Mouse (Mus musculus) liver, embryonic 11.5 days (tissue): Measurements from ENCODE around the gene Smpd3. TPM values are rescaled to one million over a fixed set of nuclear protein-coding genes. Genes with fewer than 3 reads are reported as not detected.
"Not testable (repeated sequence)": the region's sequence is repeated elsewhere in the genome, so short reads cannot be mapped to it uniquely, and the experiment has no call there.

ENCODE experiments used
- ATAC-seq: fragments of 200-750 bp; cut with Nextera tagmentation; replicated peaks from 2 replicates; pipeline ENCODE4 v1.8.0; 2017; ENCODE audit warnings: moderate number of reproducible peaks, mild to moderate bottlenecking, moderate TSS enrichment, moderate library complexity; ENCODE audit not compliant: low FRiP score
- DNase-seq: peaks from one replicate; pipeline ENCODE4 v3.0.0-alpha.2; 2017; ENCODE audit warnings: low spot score
- H3K27ac ChIP-seq: fragments of 300-500 bp; sonication (generic); 2 replicates; pipeline ENCODE4 v1.5.1; 2014; ENCODE audit warnings: mild to moderate bottlenecking, low read depth, low read length, control low read depth
- H3K27me3 ChIP-seq: fragments of 300-500 bp; sonication (generic); replicated peaks from 2 replicates; pipeline ENCODE4 v1.6.1; 2014; ENCODE audit warnings: low read length, mixed read lengths; ENCODE audit not compliant: control insufficient read depth, insufficient read depth
- H3K36me3 ChIP-seq: fragments of 300-500 bp; sonication (generic); 2 replicates; pipeline ENCODE4 v1.6.1; 2014; ENCODE audit warnings: mild to moderate bottlenecking, low read length, moderate library complexity, mixed read lengths; ENCODE audit not compliant: control insufficient read depth, insufficient read depth
- H3K4me1 ChIP-seq: fragments of 300-500 bp; sonication (generic); replicated peaks from 2 replicates; pipeline ENCODE4 v1.6.1; 2014; ENCODE audit warnings: low read length, mixed read lengths; ENCODE audit not compliant: control insufficient read depth, insufficient read depth
- H3K4me2 ChIP-seq: fragments of 300-500 bp; sonication (generic); 2 replicates; pipeline ENCODE4 v1.6.1; 2014; ENCODE audit warnings: mild to moderate bottlenecking, control low read depth, moderate library complexity
- H3K4me3 ChIP-seq: fragments of 300-500 bp; sonication (generic); 2 replicates; pipeline ENCODE4 v1.5.1; 2014; ENCODE audit warnings: low read depth, low read length, control low read depth
- H3K9ac ChIP-seq: fragments of 300-500 bp; sonication (generic); 2 replicates; pipeline ENCODE4 v1.6.1; 2014; ENCODE audit warnings: low read depth, low read length, control low read depth
- H3K9me3 ChIP-seq: fragments of 300-500 bp; sonication (generic); 2 replicates; pipeline ENCODE4 v1.6.1; 2016; ENCODE audit warnings: low read length, inconsistent platforms, mixed read lengths; ENCODE audit not compliant: control insufficient read depth
- WGBS: fragments of 180-500 bp; shearing (Covaris S2); extraction: QIAGEN DNeasy Blood & Tissue Kit; methylation state at CpG from one replicate; pipeline ENCODE4 v1.1.7; 2014; 5-methylcytosine and 5-hydroxymethylcytosine counted together
- polyA plus RNA-seq: library from polyadenylated mRNA; unstranded; fragments of >200 nt; fragmentation: Nextera tagmentation; extraction: Ambion mirVana; gene quantifications from 2 replicates; pipeline ENCODE4 v1.2.1, GENCODE M21; 2014

Smpd3 gene
- polyA plus RNA-seq, 1 experiment from 2014 or later = 1.3 TPM

- ATAC-seq (no peak), DNase-seq (no peak)
- Histone ChIP-seq H3K27ac (no peak overlapping the region), H3K4me3 (no peak overlapping the region), H3K4me1 (no peaks in the 10 kb centered on the region), H3K27me3 (no peaks in the 10 kb centered on the region), H3K9me3 (no peaks in the 10 kb centered on the region), H3K9ac (no peak overlapping the region), H3K4me2 (no peak overlapping the region), H3K36me3 (no peaks in the 10 kb centered on the region)
- 68% methylated on average over 10 of the region's 10 CpGs for WGBS
Observed at GRCm38 (mm10) chr8:106316506-106316905, 21.3 kb downstream of the Smpd3 start.

DNA sequence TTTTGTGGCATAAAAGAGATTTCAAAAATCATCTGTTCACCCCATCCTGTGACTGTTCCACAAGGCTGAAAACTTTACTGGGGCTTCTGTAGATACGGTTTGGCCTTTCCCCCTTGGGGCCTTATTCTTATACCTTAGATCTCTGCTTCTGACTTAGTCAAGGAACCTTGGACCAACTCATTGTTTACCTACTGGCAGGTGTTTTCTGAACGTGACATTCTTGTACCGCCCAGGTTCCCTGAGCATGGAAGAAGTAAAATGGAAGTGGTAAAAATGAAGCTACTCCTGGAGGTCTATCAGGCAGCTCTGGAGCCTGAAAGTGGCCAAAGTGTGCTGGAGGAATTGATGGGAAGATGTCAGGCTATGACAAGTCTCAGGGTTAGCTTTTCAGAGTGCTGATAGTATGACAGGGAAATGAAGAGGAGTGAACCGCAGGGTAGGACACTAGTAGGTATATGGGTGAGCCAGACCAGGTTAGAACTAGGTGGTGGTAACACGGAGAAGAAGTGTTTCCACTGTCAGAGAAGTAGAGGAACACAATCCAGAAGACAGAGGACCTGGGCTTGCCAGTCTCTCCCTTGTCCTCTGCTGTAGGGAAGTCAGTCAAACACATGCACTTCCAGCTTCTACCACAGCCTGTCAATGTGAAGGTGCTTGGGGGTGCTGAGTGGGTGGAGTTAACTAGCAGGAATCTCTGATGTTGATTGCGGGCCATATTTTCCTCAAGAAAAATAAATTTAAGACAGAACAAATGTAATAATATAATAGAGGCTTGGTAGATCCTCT, 22.2 kb downstream of the Smpd3 start:
- WGBS = 82% methylated on average over 6 of the region's 6 CpGs
- Histone ChIP-seq H3K36me3 (no peaks in the 10 kb centered on the region), H3K9me3 (no peaks in the 10 kb centered on the region), H3K4me2 (no peak overlapping the region), H3K27ac (no peak overlapping the region), H3K4me1 (no peaks in the 10 kb centered on the region), H3K9ac (no peak overlapping the region), H3K27me3 (no peaks in the 10 kb centered on the region), H3K4me3 (no peak overlapping the region)
- no peak for DNase-seq
- ATAC-seq = no peak

GRCm38 (mm10) chr8:106313799-106314198, 24.0 kb downstream of the Smpd3 start:
- ATAC-seq (no peak), DNase-seq (no peak)
- 55% methylated on average over 2 of the region's 2 CpGs for WGBS
- Histone ChIP-seq H3K4me3 (no peak overlapping the region), H3K4me1 (no peaks in the 10 kb centered on the region; the same call in 1 of the 2 replicates), H3K36me3 (no peaks in the 10 kb centered on the region), H3K27me3 (no peaks in the 10 kb centered on the region), H3K9me3 (no peaks in the 10 kb centered on the region), H3K9ac (no peak overlapping the region), H3K4me2 (no peak overlapping the region), H3K27ac (no peak overlapping the region)

DNA sequence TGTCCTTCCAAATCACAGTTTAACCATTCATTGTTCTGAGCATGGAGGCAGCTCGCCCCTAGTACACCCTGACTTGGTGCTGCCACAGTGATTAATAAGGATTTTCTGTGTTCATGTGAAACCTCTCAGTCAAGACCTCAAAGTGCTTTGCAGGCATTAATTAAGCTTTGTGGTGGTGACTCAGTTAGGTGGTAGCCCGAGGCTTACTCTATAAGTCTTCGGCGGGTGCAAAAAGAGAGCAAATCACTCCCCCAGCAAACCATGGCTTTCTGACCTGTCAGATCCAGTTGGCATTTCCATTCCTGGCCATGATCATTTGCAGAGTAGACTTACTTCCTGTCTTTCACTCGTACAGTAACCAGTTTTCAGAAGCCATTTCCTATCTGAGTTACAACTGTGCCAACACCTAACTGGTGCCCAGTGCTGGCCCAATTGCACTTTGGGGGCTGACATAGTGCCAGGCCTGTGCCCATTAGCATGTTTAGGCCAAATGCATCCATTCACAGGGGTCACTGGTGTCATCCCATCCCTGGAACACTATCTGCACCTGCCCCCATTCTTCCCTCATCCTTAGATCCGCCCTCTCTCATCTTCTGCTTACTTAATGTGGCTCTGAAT, 24.6 kb downstream of the Smpd3 start:
- no peak overlapping the region for H3K4me3 ChIP-seq
- DNase-seq (no peak), ATAC-seq (no peak)
- H3K4me1 ChIP-seq = no peaks in the 10 kb centered on the region; the same call in 1 of the 2 replicates
- no peaks in the 10 kb centered on the region for H3K9me3 ChIP-seq
- no peaks in the 10 kb centered on the region for H3K36me3 ChIP-seq
- H3K4me2 ChIP-seq = no peak overlapping the region
- H3K27me3 ChIP-seq = no peaks in the 10 kb centered on the region
- H3K27ac ChIP-seq = no peak overlapping the region
- 76% methylated on average over 6 of the region's 6 CpGs for WGBS
- no peak overlapping the region for H3K9ac ChIP-seq

GRCm38 (mm10) chr8:106311967-106312366, 25.8 kb downstream of the Smpd3 start:
- no peak overlapping the region for H3K4me3 ChIP-seq
- H3K4me2 ChIP-seq = no peak overlapping the region
- ATAC-seq (no peak), DNase-seq (no peak)
- H3K9ac ChIP-seq = no peak overlapping the region
- H3K9me3 ChIP-seq = no peaks in the 10 kb centered on the region
- H3K27ac ChIP-seq = no peak overlapping the region
- H3K36me3 ChIP-seq = no peaks in the 10 kb centered on the region
- peaks cover 2% of the 10 kb centered on the region; the same call in 1 of the 2 replicates for H3K4me1 ChIP-seq
- no peaks in the 10 kb centered on the region for H3K27me3 ChIP-seq
- WGBS = 84% methylated on average over 1 of the region's 1 CpGs

DNA sequence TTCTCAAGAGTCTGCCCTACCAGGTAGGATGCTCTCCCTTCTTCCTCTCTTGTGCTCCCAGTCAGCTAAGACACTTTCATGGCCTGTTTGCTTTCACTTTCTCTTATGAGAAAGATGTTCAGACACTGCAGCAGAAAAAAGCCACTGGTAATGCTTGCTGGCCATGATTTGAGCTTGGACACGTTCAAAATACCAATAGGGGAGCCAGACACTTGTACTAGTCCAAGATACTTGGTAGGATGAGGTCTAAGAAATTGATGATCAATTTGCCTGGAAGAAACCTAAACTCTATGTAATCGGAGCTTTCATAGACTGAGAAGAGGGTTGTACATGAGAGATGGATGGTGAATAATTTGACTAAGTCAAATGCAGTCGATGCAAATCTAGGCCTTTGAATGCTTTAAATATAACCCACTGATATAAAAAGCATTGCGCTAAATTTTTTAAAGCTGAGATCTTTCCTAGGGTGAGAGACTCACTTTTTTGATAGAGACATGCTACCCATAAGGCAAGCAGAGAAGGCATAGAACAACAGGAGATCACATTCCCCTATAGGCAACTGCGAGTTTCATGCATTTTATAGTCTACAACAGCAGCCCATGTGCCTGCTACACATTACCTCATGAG, 27.6 kb downstream of the Smpd3 start:
- H3K9me3 ChIP-seq = no peaks in the 10 kb centered on the region
- 78% methylated on average over 5 of the region's 5 CpGs for WGBS
- ATAC-seq = no peak

GRCm38 (mm10) chr8:106308082-106308786, 29.6 kb downstream of the Smpd3 start:
- not testable (repeated sequence) for H3K9ac ChIP-seq, H3K4me2 ChIP-seq, H3K9me3 ChIP-seq, ATAC-seq, H3K36me3 ChIP-seq, H3K4me1 ChIP-seq, DNase-seq, H3K27me3 ChIP-seq, H3K4me3 ChIP-seq, H3K27ac ChIP-seq
- WGBS = 40% methylated on average over 6 of the region's 6 CpGs

More for the DNA sequence above, 27.6 kb downstream of the Smpd3 start:
- Histone ChIP-seq H3K4me3 (no peak overlapping the region), H3K36me3 (no peaks in the 10 kb centered on the region), H3K4me2 (no peak overlapping the region), H3K4me1 (peaks cover 2% of the 10 kb centered on the region), H3K27me3 (no peaks in the 10 kb centered on the region), H3K27ac (no peak overlapping the region), H3K9ac (no peak overlapping the region)
- DNase-seq = no peak

DNA sequence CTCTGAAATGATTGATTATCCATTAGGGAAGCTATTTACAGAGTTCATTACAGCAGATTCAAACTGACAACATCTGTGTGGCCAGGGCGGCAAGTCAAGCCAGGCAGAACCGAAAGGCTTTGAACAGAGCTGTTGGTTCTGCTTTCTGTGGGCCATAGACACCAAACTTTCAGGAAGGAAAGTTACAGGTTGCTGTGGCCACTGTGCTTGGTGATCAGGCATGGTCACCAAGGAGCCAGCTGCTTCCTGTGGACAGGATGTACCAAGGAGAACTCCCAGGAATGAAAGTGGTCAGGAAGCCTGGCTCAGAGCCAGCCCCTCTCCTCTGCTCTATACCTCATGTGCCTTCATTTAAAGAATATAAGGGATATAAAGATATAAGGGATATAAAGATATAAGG, 30.2 kb downstream of the Smpd3 start:
- Histone ChIP-seq H3K36me3 (no peaks in the 10 kb centered on the region), H3K4me3 (no peak overlapping the region), H3K9me3 (no peaks in the 10 kb centered on the region), H3K27me3 (no peaks in the 10 kb centered on the region), H3K9ac (no peak overlapping the region), H3K27ac (no peak overlapping the region), H3K4me2 (no peak overlapping the region), H3K4me1 (peaks cover 2% of the 10 kb centered on the region)
- 41% methylated on average over 2 of the region's 2 CpGs for WGBS
- ATAC-seq (no peak), DNase-seq (no peak)
